Mouse (Mus musculus) limb, embryonic 13.5 days (tissue): ENCODE measurements around the gene Prf1. TPM values are rescaled to one million over a fixed set of nuclear protein-coding genes. Genes with fewer than 3 reads are reported as not detected.
A peak's percentile ranks its signal among the peaks of the same experiment; 100 is the strongest.

ENCODE experiments used
- ATAC-seq: fragments of 200-750 bp; cut with Nextera tagmentation; 2 replicates; pipeline ENCODE4 v1.8.0; 2017; ENCODE audit warnings: low read depth, moderate number of reproducible peaks, moderate TSS enrichment; ENCODE audit not compliant: low FRiP score
- H3K27ac ChIP-seq: fragments of 300-500 bp; sonication (generic); 2 replicates; pipeline ENCODE4 v1.5.1; 2015; ENCODE audit warnings: inconsistent platforms, mild to moderate bottlenecking, moderate library complexity
- H3K27me3 ChIP-seq: fragments of 300-500 bp; sonication (generic); 2 replicates; pipeline ENCODE4 v1.6.1; 2015; ENCODE audit warnings: mild to moderate bottlenecking, inconsistent platforms
- H3K36me3 ChIP-seq: fragments of 300-500 bp; sonication (generic); 2 replicates; pipeline ENCODE4 v1.6.1; 2015; ENCODE audit warnings: inconsistent platforms, mild to moderate bottlenecking, moderate library complexity
- H3K4me1 ChIP-seq: fragments of 300-500 bp; sonication (generic); 2 replicates; pipeline ENCODE4 v1.6.1; 2015; ENCODE audit warnings: inconsistent platforms
- H3K4me2 ChIP-seq: fragments of 300-500 bp; sonication (generic); replicated peaks from 2 replicates; pipeline ENCODE4 v1.6.1; 2015; ENCODE audit warnings: inconsistent platforms, mild to moderate bottlenecking, moderate library complexity
- H3K4me3 ChIP-seq: fragments of 300-500 bp; sonication (generic); 2 replicates; pipeline ENCODE4 v1.5.1; 2015; ENCODE audit warnings: moderate library complexity, mild to moderate bottlenecking, inconsistent platforms
- H3K9ac ChIP-seq: fragments of 300-500 bp; sonication (generic); 2 replicates; pipeline ENCODE4 v1.6.1; 2015; ENCODE audit warnings: mild to moderate bottlenecking, inconsistent platforms
- H3K9me3 ChIP-seq: fragments of 300-500 bp; sonication (generic); 2 replicates; pipeline ENCODE4 v1.6.1; 2016; ENCODE audit warnings: inconsistent platforms
- WGBS: fragments of 180-500 bp; shearing (Covaris S2); methylation state at CpG from one replicate; pipeline ENCODE4 v1.1.7; 2015; 5-methylcytosine and 5-hydroxymethylcytosine counted together
- polyA plus RNA-seq: library from polyadenylated mRNA; unstranded; fragments of >200 nt; fragmentation: Nextera tagmentation; extraction: Ambion mirVana; gene quantifications from 2 replicates; pipeline ENCODE4 v1.2.1, GENCODE M21; 2015

The Prf1 gene
- 0.05 TPM in 1 of 2 replicates, not detected in the other for polyA plus RNA-seq

DNA sequence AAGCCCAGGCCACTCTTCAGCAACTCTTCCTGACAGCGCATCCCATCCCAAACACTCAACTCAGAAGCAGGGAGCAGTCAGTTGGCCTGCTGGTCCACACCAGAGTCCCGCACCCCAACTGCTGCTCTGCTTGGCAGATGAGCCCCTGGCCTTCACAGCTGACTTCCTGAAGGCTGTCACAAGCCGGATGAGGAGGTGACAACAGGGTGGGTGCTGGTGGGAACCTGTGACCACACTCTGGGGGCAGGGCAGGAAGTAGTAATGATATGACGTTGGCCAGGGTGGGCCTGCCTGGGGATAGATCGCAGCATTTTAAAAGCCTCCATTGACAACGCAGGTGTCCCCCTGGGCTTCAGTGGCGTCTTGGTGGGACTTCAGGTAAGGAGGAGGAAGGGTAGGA is at the start of gene Prf1:
TSS of gene Prf1 (plus strand) at position 357 of the 400 bp plus-strand sequence.
- Histone ChIP-seq H3K27me3 (no peaks in the 10 kb centered on the region), H3K4me1 (no peaks in the 10 kb centered on the region), H3K27ac (no peak within 1 kb of the TSS), H3K4me3 (no peak within 1 kb of the TSS), H3K9ac (no peak within 1 kb of the TSS), H3K4me2 (no peak within 1 kb of the TSS), H3K36me3 (no peaks in the 10 kb centered on the region), H3K9me3 (no peaks in the 10 kb centered on the region)
- 76% methylated on average over 7 of the region's 7 CpGs for WGBS
- ATAC-seq: no peak

DNA sequence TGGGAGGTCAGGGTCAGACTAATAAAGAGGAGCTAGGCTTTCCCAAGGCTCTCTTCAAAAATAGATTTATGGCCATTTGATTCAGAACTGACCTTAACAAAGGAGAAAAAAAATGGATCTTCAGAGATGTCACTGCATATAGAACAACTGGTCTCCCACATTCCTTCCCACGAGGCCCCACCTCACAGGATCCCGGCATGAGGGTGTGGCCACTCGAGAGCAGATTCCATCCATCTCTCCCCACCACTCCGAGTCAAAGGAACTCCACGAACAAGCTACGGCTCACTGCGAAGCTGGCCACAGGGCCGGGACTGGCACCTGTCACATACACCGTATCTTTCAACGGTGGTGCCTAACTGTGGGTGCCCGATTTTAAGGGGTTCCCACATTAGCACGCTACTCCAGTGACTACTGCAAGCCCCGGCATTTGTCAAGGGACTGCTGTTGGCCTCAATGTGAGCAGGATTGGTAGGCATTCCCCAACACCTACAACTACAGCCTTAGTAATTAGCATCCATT is 49.0 kb upstream of the Prf1 start:
- Histone ChIP-seq H3K4me3 (no peak overlapping the region), H3K9ac (no peak overlapping the region), H3K4me2 (no peak overlapping the region), H3K9me3 (0 out of 2 replicates have a peak, but pooled peaks cover 3% of the 10 kb centered on the region), H3K27me3 (no peaks in the 10 kb centered on the region), H3K27ac (no peak overlapping the region), H3K4me1 (peaks cover 11% of the 10 kb centered on the region), H3K36me3 (no peaks in the 10 kb centered on the region)
- ATAC-seq: no peak
- 77% methylated on average over 13 of the region's 13 CpGs for WGBS

DNA sequence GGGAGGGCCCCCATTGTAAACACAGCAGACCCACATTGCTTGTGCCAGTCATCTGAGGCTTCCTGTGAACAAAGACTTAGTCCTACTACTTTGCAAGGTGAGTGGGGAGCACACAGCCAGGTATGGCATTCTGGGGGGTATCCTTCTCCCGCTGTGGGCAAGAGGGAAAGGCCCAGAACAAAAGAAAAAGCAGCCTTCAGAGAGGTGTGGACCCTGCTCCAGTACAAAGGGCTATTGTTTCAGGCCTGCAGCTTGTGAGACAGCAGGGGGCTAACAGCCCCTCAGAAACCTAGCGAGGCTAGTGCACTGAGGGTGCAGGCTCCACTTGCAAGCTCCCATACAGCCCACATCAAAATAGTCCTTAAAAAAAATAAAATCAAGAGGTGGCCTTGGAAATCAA is 47.7 kb upstream of the Prf1 start:
- Histone ChIP-seq H3K4me1 (peaks cover 19% of the 10 kb centered on the region), H3K4me3 (no peak overlapping the region), H3K27me3 (no peaks in the 10 kb centered on the region), H3K4me2 (no peak overlapping the region), H3K9ac (no peak overlapping the region), H3K27ac (peak overlapping the region; percentile 23), H3K9me3 (0 out of 2 replicates have a peak, but pooled peaks cover 4% of the 10 kb centered on the region), H3K36me3 (no peaks in the 10 kb centered on the region)
- 39% methylated on average over 2 of the region's 2 CpGs for WGBS
- no peak for ATAC-seq

GRCm38 (mm10) chr10:61254761-61255160 is 42.9 kb upstream of the Prf1 start:
- Histone ChIP-seq H3K36me3 (no peaks in the 10 kb centered on the region), H3K4me2 (no peak overlapping the region), H3K27me3 (no peaks in the 10 kb centered on the region), H3K4me3 (no peak overlapping the region), H3K4me1 (peaks cover 19% of the 10 kb centered on the region), H3K9ac (no peak overlapping the region), H3K9me3 (0 out of 2 replicates have a peak, but pooled peaks cover 4% of the 10 kb centered on the region), H3K27ac (no peak overlapping the region)
- ATAC-seq: no peak
- WGBS: 60% methylated on average over 6 of the region's 6 CpGs

GRCm38 (mm10) chr10:61255190-61255589 is 42.4 kb upstream of the Prf1 start:
- no peak for ATAC-seq
- Histone ChIP-seq H3K9me3 (0 out of 2 replicates have a peak, but pooled peaks cover 4% of the 10 kb centered on the region), H3K4me1 (peaks cover 15% of the 10 kb centered on the region), H3K9ac (no peak overlapping the region), H3K27me3 (no peaks in the 10 kb centered on the region), H3K4me3 (no peak overlapping the region), H3K36me3 (no peaks in the 10 kb centered on the region), H3K4me2 (no peak overlapping the region), H3K27ac (no peak overlapping the region)
- WGBS: 72% methylated on average over 8 of the region's 8 CpGs

DNA sequence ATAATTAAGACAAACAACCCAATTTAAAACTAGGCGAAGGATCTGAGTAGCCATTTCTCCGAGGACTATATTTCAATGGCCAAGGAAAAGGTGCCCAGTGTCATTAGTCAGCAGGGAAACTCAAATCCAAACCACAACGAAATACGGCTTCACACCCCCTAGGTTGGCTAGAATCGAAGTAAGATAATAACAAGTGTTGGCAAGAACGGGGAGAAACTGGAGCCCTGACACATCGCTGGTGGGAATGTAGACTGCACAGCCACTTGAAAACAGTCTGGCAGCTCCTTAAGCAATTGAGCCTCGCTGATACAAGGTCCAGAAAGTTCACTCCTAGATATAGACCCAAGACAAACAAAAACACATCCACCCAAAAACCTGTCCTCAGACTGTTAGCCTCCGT is 41.0 kb upstream of the Prf1 start:
- Histone ChIP-seq H3K9me3 (0 out of 2 replicates have a peak, but pooled peaks cover 4% of the 10 kb centered on the region), H3K36me3 (no peaks in the 10 kb centered on the region), H3K4me2 (no peak overlapping the region), H3K27ac (no peak overlapping the region), H3K9ac (no peak overlapping the region), H3K4me1 (peaks cover 15% of the 10 kb centered on the region), H3K27me3 (no peaks in the 10 kb centered on the region), H3K4me3 (no peak overlapping the region)
- ATAC-seq: no peak
- WGBS: 80% methylated on average over 9 of the region's 9 CpGs

GRCm38 (mm10) chr10:61258131-61258530 is 39.5 kb upstream of the Prf1 start:
- H3K9me3 ChIP-seq: 0 out of 2 replicates have a peak, but pooled peaks cover 4% of the 10 kb centered on the region
- no peak for ATAC-seq
- no peak overlapping the region for H3K4me2 ChIP-seq
- H3K9ac ChIP-seq: no peak overlapping the region
- no peak overlapping the region for H3K27ac ChIP-seq
- no peaks in the 10 kb centered on the region for H3K27me3 ChIP-seq
- no peak overlapping the region for H3K4me3 ChIP-seq
- H3K4me1 ChIP-seq: peaks cover 15% of the 10 kb centered on the region
- H3K36me3 ChIP-seq: no peaks in the 10 kb centered on the region
- 79% methylated on average over 1 of the region's 1 CpGs for WGBS

- ATAC-seq: no peak
- H3K4me3 ChIP-seq: no peak overlapping the region
- H3K27me3 ChIP-seq: no peaks in the 10 kb centered on the region
- H3K4me1 ChIP-seq: peaks cover 8% of the 10 kb centered on the region; the same call in 1 of the 2 replicates
- H3K4me2 ChIP-seq: no peak overlapping the region
- H3K36me3 ChIP-seq: no peaks in the 10 kb centered on the region
- WGBS: 58% methylated on average over 13 of the region's 13 CpGs
- no peak overlapping the region for H3K27ac ChIP-seq
- no peaks in the 10 kb centered on the region; the same call in 1 of the 2 replicates for H3K9me3 ChIP-seq
- H3K9ac ChIP-seq: no peak overlapping the region
Measured at GRCm38 (mm10) chr10:61261229-61262156, 36.1 kb upstream of the Prf1 start.

- H3K27me3 ChIP-seq: no peaks in the 10 kb centered on the region
- ATAC-seq: no peak
- H3K27ac ChIP-seq: no peak overlapping the region
- H3K36me3 ChIP-seq: no peaks in the 10 kb centered on the region
- no peak overlapping the region for H3K4me2 ChIP-seq
- no peak overlapping the region for H3K4me3 ChIP-seq
- H3K4me1 ChIP-seq: peaks cover 8% of the 10 kb centered on the region; the same call in 1 of the 2 replicates
- 83% methylated on average over 8 of the region's 8 CpGs for whole genome bisulfite sequencing
- no peak overlapping the region for H3K9ac ChIP-seq
- H3K9me3 ChIP-seq: no peaks in the 10 kb centered on the region; the same call in 1 of the 2 replicates
Measured at GRCm38 (mm10) chr10:61263606-61264005, 34.0 kb upstream of the Prf1 start.

DNA sequence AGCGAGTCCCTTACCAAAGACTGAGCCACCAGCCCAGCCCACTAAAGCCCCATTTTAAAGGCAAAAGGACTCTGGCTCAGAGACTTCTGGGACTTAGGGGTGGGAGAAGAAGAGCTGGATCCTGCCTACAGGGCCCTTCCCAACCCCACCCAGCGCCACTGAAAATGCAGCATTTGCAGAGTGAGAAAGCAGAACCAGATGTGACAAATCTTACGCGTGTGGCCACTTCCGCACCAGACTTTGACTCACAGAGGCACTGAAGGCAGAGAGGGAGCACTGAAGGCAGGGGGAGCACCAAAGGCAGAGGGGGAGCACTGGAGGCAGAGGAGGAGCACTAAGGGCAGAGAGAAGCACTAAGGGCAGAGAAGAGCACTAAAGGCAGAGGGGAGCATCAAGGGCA is 30.3 kb upstream of the Prf1 start:
- Histone ChIP-seq H3K9ac (no peak overlapping the region), H3K27ac (no peak overlapping the region), H3K36me3 (no peaks in the 10 kb centered on the region), H3K27me3 (0 out of 2 replicates have a peak, but pooled peaks cover 2% of the 10 kb centered on the region), H3K4me1 (peaks cover 14% of the 10 kb centered on the region), H3K4me3 (no peak overlapping the region), H3K9me3 (no peaks in the 10 kb centered on the region; the same call in 1 of the 2 replicates), H3K4me2 (no peak overlapping the region)
- ATAC-seq: no peak
- 52% methylated on average over 5 of the region's 5 CpGs for WGBS

- 51% methylated on average over 8 of the region's 8 CpGs for WGBS
- Histone ChIP-seq H3K9me3 (no peaks in the 10 kb centered on the region), H3K27me3 (0 out of 2 replicates have a peak, but pooled peaks cover 10% of the 10 kb centered on the region), H3K4me2 (peak overlapping the region; percentile 85), H3K9ac (peak overlapping the region; percentile 77; the same call in 1 of the 2 replicates), H3K4me1 (peaks cover 26% of the 10 kb centered on the region), H3K27ac (no peak overlapping the region), H3K36me3 (no peaks in the 10 kb centered on the region), H3K4me3 (peak overlapping the region; percentile 63)
- ATAC-seq: no peak
Measured at GRCm38 (mm10) chr10:61272089-61272626, 25.5 kb upstream of the Prf1 start.

DNA sequence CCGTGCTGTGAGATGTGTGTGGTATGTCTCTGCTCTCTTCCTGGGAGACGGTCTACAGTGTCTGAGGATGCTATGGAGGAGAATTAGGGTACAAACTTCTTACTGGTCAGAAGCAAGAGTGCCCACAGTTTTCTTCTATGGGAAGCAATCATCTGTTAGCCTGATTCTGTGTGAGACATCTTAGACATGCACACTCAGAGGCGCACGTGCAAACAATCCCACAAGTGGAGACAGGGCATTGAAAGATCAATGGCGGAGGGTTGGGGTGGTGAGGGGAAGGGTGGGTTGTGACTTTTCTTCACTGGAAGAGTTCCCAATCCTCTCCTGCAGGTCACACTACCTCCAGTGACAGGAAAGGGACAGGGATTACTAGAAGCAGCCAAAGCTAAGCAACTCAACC is 25.0 kb upstream of the Prf1 start:
- WGBS: 45% methylated on average over 5 of the region's 5 CpGs
- H3K4me1 ChIP-seq: peaks cover 26% of the 10 kb centered on the region
- H3K36me3 ChIP-seq: no peaks in the 10 kb centered on the region
- ATAC-seq: no peak
- H3K27me3 ChIP-seq: 0 out of 2 replicates have a peak, but pooled peaks cover 10% of the 10 kb centered on the region
- 0 out of 2 replicates have a peak overlapping the region, but pooled peaks have one; percentile 52 for H3K27ac ChIP-seq
- peak overlapping the region; percentile 77 for H3K9ac ChIP-seq
- H3K4me2 ChIP-seq: peak overlapping the region; percentile 85
- H3K4me3 ChIP-seq: peak overlapping the region; percentile 63
- H3K9me3 ChIP-seq: no peaks in the 10 kb centered on the region
